9 mouse cellular contexts compared by ENCODE assay signal in genomic region chr8:35206271-35206670, GRCm38 (mm10).
A peak's percentile ranks its signal among the peaks of the same experiment; 100 is the strongest.
DNase-seq lines count a peak whose midpoint lies in the region; ATAC-seq lines count a peak whose summit lies in the region.
"Had no signal": no experiment of that assay in that cellular context is flagged by ENCODE, and none has a peak within 500 bp of the region (broad histone marks: within the 10 kb centered on the region; RNA-seq: fewer than 3 reads in every experiment).

No protein-coding gene starts in this region.

- no peaks in the 10 kb centered on the region for H3K9me3 ChIP-seq in kidney, embryonic 15.5 days (replicated peaks)
- no peaks in the 10 kb centered on the region for H3K9me3 ChIP-seq in forebrain, embryonic 16.5 days (ENCODE audit: control insufficient read depth, low read length)
- H3K9me3 ChIP-seq: embryonic facial prominence, embryonic 15.5 days had no signal

- ATAC-seq in kidney, embryonic 15.5 days (replicated peaks; ENCODE audit: low FRiP score), result peak; percentile 26; the same call in 1 of the 2 replicates
- peak; percentile 52 for ATAC-seq in megakaryocyte progenitor cell, adult 5-6 weeks (replicated peaks; ENCODE audit: poor library complexity)
- ATAC-seq in forebrain, embryonic 16.5 days, result no peak

- 0 out of 2 replicates have a peak overlapping the region, but pooled peaks have one; percentile 29 for H3K27ac ChIP-seq in kidney, embryonic 15.5 days
- no peak overlapping the region for H3K27ac ChIP-seq in forebrain, embryonic 16.5 days (ENCODE audit: low read length)
- H3K27ac ChIP-seq: embryonic facial prominence, embryonic 15.5 days had no signal

- 43% methylated on average over 6 of the region's 6 CpGs for WGBS in kidney, embryonic 15.5 days
- WGBS in forebrain, embryonic 16.5 days, result 67% methylated on average over 6 of the region's 6 CpGs

- no peaks in the 10 kb centered on the region for H3K27me3 ChIP-seq in kidney, embryonic 15.5 days
- no peaks in the 10 kb centered on the region for H3K27me3 ChIP-seq in forebrain, embryonic 16.5 days (replicated peaks; ENCODE audit: control insufficient read depth, insufficient read depth, low read length)
- H3K27me3 ChIP-seq: embryonic facial prominence, embryonic 15.5 days had no signal

- H3K4me3 ChIP-seq in kidney, embryonic 15.5 days (replicated peaks), result no peak overlapping the region
- no peak overlapping the region for H3K4me3 ChIP-seq in forebrain, embryonic 16.5 days (replicated peaks; ENCODE audit: low read length)
- H3K4me3 ChIP-seq: embryonic facial prominence, embryonic 15.5 days had no signal

- H3K4me1 ChIP-seq in kidney, embryonic 15.5 days, result peaks cover 38% of the 10 kb centered on the region
- no peaks in the 10 kb centered on the region; the same call in 1 of the 2 replicates for H3K4me1 ChIP-seq in forebrain, embryonic 16.5 days (replicated peaks; ENCODE audit: control insufficient read depth, insufficient read depth, low read length)

- peak overlapping the region; percentile 49 for H3K4me2 ChIP-seq in kidney, embryonic 15.5 days
- no peak overlapping the region for H3K4me2 ChIP-seq in forebrain, embryonic 16.5 days (ENCODE audit: low read length)

- H3K36me3 ChIP-seq in kidney, embryonic 15.5 days, result no peaks in the 10 kb centered on the region
- H3K36me3 ChIP-seq in forebrain, embryonic 16.5 days (ENCODE audit: control insufficient read depth, insufficient read depth), result no peaks in the 10 kb centered on the region
- H3K36me3 ChIP-seq: embryonic facial prominence, embryonic 15.5 days had no signal

- H3K9ac ChIP-seq in kidney, embryonic 15.5 days, result no peak overlapping the region
- H3K9ac ChIP-seq in forebrain, embryonic 16.5 days (replicated peaks; ENCODE audit: low read depth, low read length), result no peak overlapping the region
- H3K9ac ChIP-seq: embryonic facial prominence, embryonic 15.5 days had no signal

- DNase-seq in adrenal gland, postnatal 10 days, result peak; percentile 61
- no peak for DNase-seq in adrenal gland, postnatal 4 days (ENCODE audit: low spot score in 2 of 2)
- DNase-seq in heart, adult 18-20 months, result peak; percentile 69 to 81
- DNase-seq in cerebellum, adult 9-10 months, result no peak
- no peak for DNase-seq in spleen, adult 18-20 months

Comparison
In these comparisons a context has a peak if more than half of its experiments do, and no peak if none do; other contexts are left out.
1. DNase-seq: peak in adrenal gland, postnatal 10 days (single experiment) and heart, adult 18-20 months (2 of 2); none in adrenal gland, postnatal 4 days (0 of 2), cerebellum, adult 9-10 months (single experiment) and spleen, adult 18-20 months (0 of 2).